Mouse (Mus musculus) myocyte (in vitro differentiated cells): ENCODE measurements around the gene Rhoa. TPM values are rescaled to one million over a fixed set of nuclear protein-coding genes. Genes with fewer than 3 reads are reported as not detected.

Experiments used
- H3K27me3 ChIP-seq: one replicate; pipeline ENCODE4 v1.6.1; 2011; ENCODE audit not compliant: control insufficient read depth, insufficient read depth, insufficient read length
- H3K36me3 ChIP-seq: one replicate; pipeline ENCODE4 v1.6.1; 2011; ENCODE audit not compliant: control insufficient read depth, insufficient read depth
- H3K4me2 ChIP-seq: one replicate; pipeline ENCODE4 v1.6.1; 2011; ENCODE audit warnings: low read depth, control low read depth
- H3K4me3 ChIP-seq: one replicate; pipeline ENCODE4 v1.5.1; 2011; ENCODE audit warnings: mild to moderate bottlenecking, control low read depth, moderate library complexity
- H3K79me2 ChIP-seq: one replicate; pipeline ENCODE4 v1.6.1; 2011; ENCODE audit not compliant: control insufficient read depth, insufficient read depth
- H3ac ChIP-seq: one replicate; pipeline ENCODE4 v1.6.1; 2011; ENCODE audit not compliant: control insufficient read depth, insufficient read length
- CEBPB ChIP-seq: IDR thresholded peaks from 2 replicates; pipeline ENCODE4 v1.6.1; 2011; ENCODE audit warnings: mild to moderate bottlenecking, moderate library complexity; ENCODE audit not compliant: poor library complexity, insufficient read depth, severe bottlenecking
- E2F4 ChIP-seq: IDR thresholded peaks from one replicate; pipeline ENCODE4 v1.6.1; 2011; ENCODE audit warnings: mild to moderate bottlenecking, control low read depth, moderate library complexity; ENCODE audit not compliant: insufficient read depth
- MAX ChIP-seq: IDR thresholded peaks from one replicate; pipeline ENCODE4 v1.6.1; 2011; ENCODE audit warnings: low read depth, mild to moderate bottlenecking, control low read depth
- MYOD1 ChIP-seq, 3 experiments: IDR thresholded peaks; one replicate each; pipeline ENCODE4 v1.6.1; 2011; ENCODE audit warnings: control low read depth in 2 of 3, low read depth in 2 of 3, mild to moderate bottlenecking in 2 of 3, moderate library complexity in 1 of 3; ENCODE audit not compliant: insufficient read length in 2 of 3, control insufficient read depth in 1 of 3
- MYOG ChIP-seq, 3 experiments: IDR thresholded peaks; one replicate each; pipeline ENCODE4 v1.6.1; 2011; ENCODE audit warnings: control low read depth in 2 of 3, low read depth in 2 of 3, mild to moderate bottlenecking in 2 of 3; ENCODE audit not compliant: insufficient read length in 2 of 3, control insufficient read depth in 1 of 3, insufficient read depth in 1 of 3
- POLR2A ChIP-seq: IDR thresholded peaks from one replicate; pipeline ENCODE4 v1.6.1; 2011; ENCODE audit warnings: low read depth, mild to moderate bottlenecking, control low read depth, moderate library complexity; ENCODE audit not compliant: insufficient read length
- POLR2AphosphoS2 ChIP-seq: IDR thresholded peaks from one replicate; pipeline ENCODE4 v1.6.1; 2011; ENCODE audit warnings: low read depth, control low read depth; ENCODE audit not compliant: insufficient read length
- REST ChIP-seq: IDR thresholded peaks from one replicate; pipeline ENCODE4 v1.6.1; 2011; ENCODE audit warnings: mild to moderate bottlenecking, control low read depth, moderate library complexity; ENCODE audit not compliant: insufficient read depth, insufficient read length
- SRF ChIP-seq: IDR thresholded peaks from one replicate; pipeline ENCODE4 v1.6.1; 2011; ENCODE audit warnings: low read depth; ENCODE audit not compliant: control insufficient read depth, insufficient read length
- TCF12 ChIP-seq: IDR thresholded peaks from one replicate; pipeline ENCODE4 v1.6.1; 2011; ENCODE audit warnings: mild to moderate bottlenecking, control low read depth; ENCODE audit not compliant: poor library complexity, insufficient read depth, severe bottlenecking
- TCF3 ChIP-seq: IDR thresholded peaks from one replicate; pipeline ENCODE4 v1.6.1; 2011; ENCODE audit warnings: low read depth, control low read depth; ENCODE audit not compliant: insufficient read length
- USF1 ChIP-seq: IDR thresholded peaks from one replicate; pipeline ENCODE4 v1.6.1; 2011; ENCODE audit warnings: low read depth, mild to moderate bottlenecking, control low read depth, moderate library complexity
- polyA plus RNA-seq: library from polyadenylated mRNA; unstranded; fragments of >200 nt; fragmentation: generic; extraction: Trizol; gene quantifications from one replicate; pipeline ENCODE4 v1.2.1, GENCODE M21; 2012; ENCODE audit warnings: missing spikeins

Rhoa gene
- polyA plus RNA-seq, 1 experiment = 306 TPM

DNA sequence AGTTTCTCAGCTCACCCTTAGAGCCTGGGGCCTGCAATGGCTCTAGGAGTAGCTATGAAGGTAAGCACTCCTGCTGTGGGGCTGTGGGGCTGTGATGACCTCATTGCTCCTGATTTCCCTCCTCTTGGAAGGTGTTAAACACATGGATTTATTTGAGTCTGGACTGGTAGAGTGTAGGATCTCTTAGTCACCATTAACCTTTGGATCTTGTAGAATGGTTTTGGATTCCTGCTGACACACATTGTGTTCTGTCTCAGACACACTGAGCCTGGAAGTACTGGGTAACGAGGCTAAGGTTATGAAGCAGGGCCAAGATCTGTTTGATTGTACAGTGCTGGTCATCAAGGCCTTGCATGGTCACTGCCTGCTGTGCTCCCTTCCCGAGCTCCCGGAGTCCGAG is 73.4 kb downstream of the Rhoa start:
- no peak for TF ChIP-seq POLR2AphosphoS2
- TF ChIP-seq SRF = no peak
- no peak for TF ChIP-seq MAX
- no peak for TF ChIP-seq USF1
- no peak for TF ChIP-seq CEBPB
- no peak for TF ChIP-seq E2F4
- no peak for TF ChIP-seq POLR2A
- no peak for TF ChIP-seq MYOG (IDR thresholded peaks at IDR 0.05; ENCODE audit: control insufficient read depth in 1 of 3, insufficient read depth in 1 of 3, insufficient read length in 2 of 3, low read depth in 2 of 3)
- TF ChIP-seq TCF12 = no peak
- no peak for TF ChIP-seq REST
- no peak for TF ChIP-seq TCF3
- no peak for TF ChIP-seq MYOD1 (IDR thresholded peaks at IDR 0.05; ENCODE audit: control insufficient read depth in 1 of 3, insufficient read length in 2 of 3, low read depth in 2 of 3)
- Histone ChIP-seq H3K36me3 (peaks cover 50% of the 10 kb centered on the region), H3K27me3 (no peaks in the 10 kb centered on the region), H3K4me3 (no peak overlapping the region), H3ac (no peak overlapping the region), H3K4me2 (no peak overlapping the region), H3K79me2 (no peaks in the 10 kb centered on the region)

DNA sequence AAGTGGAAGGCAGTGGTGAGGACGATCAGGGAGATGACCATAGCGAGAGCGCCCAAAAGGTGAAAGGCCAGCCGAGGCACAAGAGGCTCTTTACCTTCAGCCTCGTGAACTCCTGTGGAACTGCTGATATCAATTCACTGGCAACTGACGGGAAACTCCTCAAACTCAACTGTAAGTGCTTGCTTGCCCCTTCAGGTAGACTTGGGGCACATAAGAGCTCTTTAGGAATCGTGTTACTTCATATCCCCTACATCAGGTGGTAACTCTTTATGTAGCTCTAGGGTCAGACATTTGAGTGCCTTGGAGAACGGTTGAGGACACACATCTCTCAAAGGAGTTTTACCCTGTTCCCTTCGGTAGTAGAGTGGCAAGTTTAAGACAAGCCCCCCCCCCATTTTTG is 75.5 kb downstream of the Rhoa start:
- peaks cover 48% of the 10 kb centered on the region for H3K36me3 ChIP-seq
- no peaks in the 10 kb centered on the region for H3K79me2 ChIP-seq
- H3ac ChIP-seq = no peak overlapping the region
- H3K4me3 ChIP-seq = no peak overlapping the region
- TF ChIP-seq POLR2A (no peak), USF1 (no peak), MAX (no peak), REST (no peak), TCF12 (no peak), MYOG (IDR thresholded peaks at IDR 0.05; ENCODE audit: control insufficient read depth in 1 of 3, insufficient read depth in 1 of 3, insufficient read length in 2 of 3, low read depth in 2 of 3) (no peak), SRF (no peak), POLR2AphosphoS2 (no peak), CEBPB (no peak), TCF3 (no peak), E2F4 (no peak), MYOD1 (IDR thresholded peaks at IDR 0.05; ENCODE audit: control insufficient read depth in 1 of 3, insufficient read length in 2 of 3, low read depth in 2 of 3) (no peak)
- H3K27me3 ChIP-seq = no peaks in the 10 kb centered on the region
- no peak overlapping the region for H3K4me2 ChIP-seq

DNA sequence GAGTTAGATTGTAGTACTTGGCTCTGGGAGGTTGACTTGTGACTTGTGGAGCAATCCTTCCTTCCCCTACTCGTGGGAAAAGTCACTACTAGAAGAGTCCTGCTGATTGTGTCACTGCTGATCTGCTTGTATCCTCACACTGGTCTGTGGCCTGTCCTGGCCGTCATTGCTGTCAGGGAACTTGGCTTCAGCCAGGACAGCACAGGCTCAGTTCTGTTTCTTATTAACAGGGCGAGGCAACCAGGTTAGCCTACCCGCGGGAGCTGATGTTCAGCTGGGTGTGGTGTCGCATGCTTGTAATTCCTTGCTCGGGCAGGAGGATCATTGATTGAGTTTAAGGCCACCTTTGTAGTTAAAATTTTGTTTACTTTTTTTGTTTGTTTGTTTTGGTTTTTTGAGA is 79.1 kb downstream of the Rhoa start:
- H3ac ChIP-seq = no peak overlapping the region
- H3K4me3 ChIP-seq = no peak overlapping the region
- H3K79me2 ChIP-seq = no peaks in the 10 kb centered on the region
- H3K36me3 ChIP-seq = peaks cover 43% of the 10 kb centered on the region
- H3K27me3 ChIP-seq = no peaks in the 10 kb centered on the region
- no peak for TF ChIP-seq POLR2AphosphoS2
- TF ChIP-seq MAX = no peak
- TF ChIP-seq POLR2A = no peak
- no peak overlapping the region for H3K4me2 ChIP-seq

DNA sequence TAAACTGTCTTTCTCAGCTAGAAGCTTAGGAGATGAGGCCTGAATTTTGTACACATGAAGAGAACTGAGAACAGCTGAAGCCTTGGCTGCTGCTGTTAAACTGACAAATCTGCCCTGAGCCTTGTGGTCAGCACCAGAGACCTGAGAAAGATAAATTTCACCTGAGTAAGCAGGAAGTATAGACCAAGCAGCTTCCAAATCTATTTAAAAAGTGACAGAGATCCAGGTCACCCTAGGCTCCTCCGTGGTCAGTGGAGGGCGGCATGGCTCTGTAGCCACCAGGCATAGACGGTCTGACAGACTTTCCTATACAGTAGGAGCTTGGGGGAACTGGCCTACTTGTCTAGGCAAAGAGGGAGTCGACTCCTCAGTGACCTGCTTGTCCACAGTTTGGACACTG is 80.9 kb downstream of the Rhoa start:
- Histone ChIP-seq H3K4me2 (no peak overlapping the region), H3ac (no peak overlapping the region), H3K79me2 (no peaks in the 10 kb centered on the region), H3K36me3 (peaks cover 32% of the 10 kb centered on the region), H3K27me3 (no peaks in the 10 kb centered on the region), H3K4me3 (no peak overlapping the region)
- TF ChIP-seq CEBPB (no peak), TCF3 (no peak), MYOD1 (IDR thresholded peaks at IDR 0.05; ENCODE audit: control insufficient read depth in 1 of 3, insufficient read length in 2 of 3, low read depth in 2 of 3) (no peak), TCF12 (no peak), USF1 (no peak), MYOG (IDR thresholded peaks at IDR 0.05; ENCODE audit: control insufficient read depth in 1 of 3, insufficient read depth in 1 of 3, insufficient read length in 2 of 3, low read depth in 2 of 3) (no peak), MAX (no peak), POLR2AphosphoS2 (no peak), E2F4 (no peak), REST (no peak), SRF (no peak), POLR2A (no peak)

Other genes starting within 250 kb of the Rhoa start
- 0.65 TPM for gene Mst1, start 225.7 kb upstream of the Rhoa start, polyA plus RNA-seq
- gene Rnf123, start 222.8 kb upstream of the Rhoa start, polyA plus RNA-seq = 33.4 TPM
- gene Apeh, start 211.5 kb upstream of the Rhoa start, polyA plus RNA-seq = 59.0 TPM
- 0.56 TPM for gene Bsn, start 115.7 kb upstream of the Rhoa start, polyA plus RNA-seq
- gene Dag1, start 42.2 kb upstream of the Rhoa start, polyA plus RNA-seq = 195 TPM
- 37.9 TPM for gene Nicn1, start 15.7 kb upstream of the Rhoa start, polyA plus RNA-seq
- gene Amt, start 9.3 kb upstream of the Rhoa start, polyA plus RNA-seq = 2.1 TPM
- 29.8 TPM for gene Tcta, start within 50 bp of the Rhoa start, polyA plus RNA-seq
- gene Gpx1, start 32.8 kb downstream of the Rhoa start, polyA plus RNA-seq = 393 TPM
- 89.4 TPM for gene Usp4, start 41.7 kb downstream of the Rhoa start, polyA plus RNA-seq
- gene 1700102P08Rik, start 86.7 kb downstream of the Rhoa start, polyA plus RNA-seq = 0.17 TPM
- gene Ccdc36, start 122.4 kb downstream of the Rhoa start, polyA plus RNA-seq = not detected
- not detected for gene BC048562, start 130.4 kb downstream of the Rhoa start, polyA plus RNA-seq
- gene Ccdc71, start 154.4 kb downstream of the Rhoa start, polyA plus RNA-seq = 30.4 TPM
- 3.7 TPM for gene Klhdc8b, start 155.5 kb downstream of the Rhoa start, polyA plus RNA-seq
- gene Lamb2, start 173.6 kb downstream of the Rhoa start, polyA plus RNA-seq = 61.6 TPM
- gene Usp19, start 184.5 kb downstream of the Rhoa start, polyA plus RNA-seq = 86.6 TPM
- gene Qars, start 201.6 kb downstream of the Rhoa start, polyA plus RNA-seq = 168 TPM
- 44.0 TPM for gene Qrich1, start 210.7 kb downstream of the Rhoa start, polyA plus RNA-seq